Mouse (Mus musculus) stomach, postnatal 0 days (tissue): ENCODE results near the gene Dnajb13.
"Not testable (repeated sequence)": the region's sequence is repeated elsewhere in the genome, so short reads cannot be mapped to it uniquely, and the experiment has no call there.

Experiments used
- CTCF ChIP-seq: IDR thresholded peaks from 2 replicates; pipeline ENCODE4 v1.5.1; 2016; ENCODE audit warnings: antibody characterized with exemption, low read depth, mild to moderate bottlenecking, moderate library complexity
- EP300 ChIP-seq: optimal IDR thresholded peaks from 2 replicates; pipeline ENCODE3; 2016; ENCODE audit warnings: antibody characterized with exemption

- TF ChIP-seq CTCF, EP300: not testable (repeated sequence)
Measured at GRCm38 (mm10) chr7:100482046-100482445, 32.7 kb downstream of the Dnajb13 start.
